Mouse (Mus musculus) megakaryocyte, embryonic 14.5 days (primary cell): ENCODE data around the gene Gm20716. TPM values are rescaled to one million over a fixed set of nuclear protein-coding genes. Genes with fewer than 3 reads are reported as not detected.
"Not testable (repeated sequence)": the region's sequence is repeated elsewhere in the genome, so short reads cannot be mapped to it uniquely, and the experiment has no call there.

Experiments used
- H3K27me3 ChIP-seq: replicated peaks from 2 replicates; pipeline ENCODE3; 2012; ENCODE audit warnings: inconsistent platforms
- H3K36me3 ChIP-seq: replicated peaks from 2 replicates; pipeline ENCODE3; 2012; ENCODE audit warnings: low read length, inconsistent platforms, mixed read lengths
- H3K4me1 ChIP-seq: 2 replicates; pipeline ENCODE4 v1.6.1; 2012; ENCODE audit warnings: inconsistent platforms
- H3K4me3 ChIP-seq: replicated peaks from 2 replicates; pipeline ENCODE3; 2012; ENCODE audit warnings: moderate library complexity, mild to moderate bottlenecking, inconsistent platforms
- H3K9me3 ChIP-seq: 2 replicates; pipeline ENCODE4 v1.6.1; 2012; ENCODE audit warnings: inconsistent platforms
- FLI1 ChIP-seq: IDR thresholded peaks from 2 replicates; pipeline ENCODE4 v1.6.1; 2012; ENCODE audit warnings: low read length, inconsistent platforms, mixed read lengths
- GATA1 ChIP-seq: IDR thresholded peaks from 3 replicates; pipeline ENCODE4 v1.6.1; 2012; ENCODE audit warnings: mixed read lengths, low read length, inconsistent platforms, borderline replicate concordance
- polyA plus RNA-seq: library from polyadenylated mRNA; stranded (reverse); fragments of >175 nt; gene quantifications from 2 replicates; pipeline ENCODE4 v1.2.3, GENCODE M21; 2012; ENCODE audit warnings: low replicate concordance; ENCODE audit not compliant: insufficient read depth

Gm20716 gene
- polyA plus RNA-seq, 1 experiment: not detected

DNA sequence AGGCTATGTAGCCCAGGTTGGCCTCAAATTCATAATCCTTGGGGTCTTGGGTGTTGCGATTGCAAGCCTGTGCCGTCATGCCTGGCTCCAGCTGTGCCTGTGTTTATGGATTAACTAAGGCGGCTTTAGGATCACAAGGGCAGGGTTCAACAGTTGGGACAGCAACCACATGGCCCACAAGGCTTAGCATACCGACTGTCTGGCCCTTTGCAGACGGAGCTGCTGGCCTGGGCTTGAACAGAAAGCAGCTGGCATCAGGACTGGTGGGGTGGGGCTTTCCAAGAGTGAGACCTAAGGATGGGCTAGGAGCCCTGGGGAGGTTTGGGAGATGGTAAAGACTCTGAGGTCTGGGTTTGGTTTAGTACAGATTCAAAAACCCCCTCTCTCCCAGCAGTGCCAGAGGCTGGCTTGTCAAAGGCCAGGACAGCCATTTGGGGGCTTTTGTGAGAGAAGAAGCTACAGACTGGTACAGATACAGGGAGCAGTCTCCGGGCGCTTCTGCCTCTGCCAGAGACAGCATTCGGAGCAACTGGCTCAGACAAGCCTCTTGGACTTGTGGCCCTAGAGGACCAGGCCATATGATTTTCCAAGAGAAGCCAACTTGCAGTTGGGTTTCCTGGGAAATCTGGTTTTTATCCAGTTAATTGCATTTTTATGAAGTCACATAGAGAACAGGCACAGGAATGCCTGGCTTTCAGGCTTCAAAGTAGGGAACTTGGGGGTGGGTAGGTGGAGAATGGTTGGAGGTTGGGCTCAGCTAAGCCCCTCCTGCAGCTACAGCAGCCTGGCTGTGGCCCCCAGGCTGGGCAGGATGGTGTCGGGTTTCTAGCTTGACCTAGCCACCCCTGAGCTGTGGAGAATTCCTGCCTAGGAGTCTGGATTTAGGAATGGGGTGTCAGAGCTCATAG lies 61.0 kb downstream of the Gm20716 start:
- peak overlapping the region; percentile 81 for H3K4me3 ChIP-seq
- TF ChIP-seq FLI1: no peak
- no peak for TF ChIP-seq GATA1
- peaks cover 18% of the 10 kb centered on the region for H3K36me3 ChIP-seq
- no peaks in the 10 kb centered on the region for H3K9me3 ChIP-seq
- peaks cover 24% of the 10 kb centered on the region for H3K27me3 ChIP-seq
- H3K4me1 ChIP-seq: peaks cover 33% of the 10 kb centered on the region

DNA sequence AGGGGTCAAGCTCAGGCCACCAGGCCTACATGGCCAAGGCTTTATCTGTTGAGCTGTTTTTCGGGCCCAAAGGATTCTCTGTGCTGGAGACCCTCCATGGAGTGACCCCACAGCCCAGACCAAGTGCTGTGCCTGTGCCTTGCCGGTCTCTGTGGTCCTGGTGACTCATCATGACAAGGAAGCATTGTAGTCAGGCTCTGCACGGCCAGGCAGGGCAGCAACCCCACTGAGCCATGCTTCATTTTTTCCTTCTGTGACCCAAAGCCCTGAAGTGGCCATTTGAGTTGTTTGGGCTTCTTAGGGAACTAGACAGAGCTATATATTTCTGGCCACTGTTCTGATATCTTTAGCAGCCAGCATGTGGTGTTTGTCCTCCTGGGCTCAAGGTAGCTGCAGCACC lies 62.4 kb downstream of the Gm20716 start:
- peaks cover 33% of the 10 kb centered on the region for H3K4me1 ChIP-seq
- H3K27me3 ChIP-seq: peaks cover 33% of the 10 kb centered on the region
- H3K4me3 ChIP-seq: peak overlapping the region; percentile 38
- peaks cover 6% of the 10 kb centered on the region for H3K36me3 ChIP-seq
- TF ChIP-seq GATA1 (no peak), FLI1 (no peak)
- H3K9me3 ChIP-seq: no peaks in the 10 kb centered on the region

DNA sequence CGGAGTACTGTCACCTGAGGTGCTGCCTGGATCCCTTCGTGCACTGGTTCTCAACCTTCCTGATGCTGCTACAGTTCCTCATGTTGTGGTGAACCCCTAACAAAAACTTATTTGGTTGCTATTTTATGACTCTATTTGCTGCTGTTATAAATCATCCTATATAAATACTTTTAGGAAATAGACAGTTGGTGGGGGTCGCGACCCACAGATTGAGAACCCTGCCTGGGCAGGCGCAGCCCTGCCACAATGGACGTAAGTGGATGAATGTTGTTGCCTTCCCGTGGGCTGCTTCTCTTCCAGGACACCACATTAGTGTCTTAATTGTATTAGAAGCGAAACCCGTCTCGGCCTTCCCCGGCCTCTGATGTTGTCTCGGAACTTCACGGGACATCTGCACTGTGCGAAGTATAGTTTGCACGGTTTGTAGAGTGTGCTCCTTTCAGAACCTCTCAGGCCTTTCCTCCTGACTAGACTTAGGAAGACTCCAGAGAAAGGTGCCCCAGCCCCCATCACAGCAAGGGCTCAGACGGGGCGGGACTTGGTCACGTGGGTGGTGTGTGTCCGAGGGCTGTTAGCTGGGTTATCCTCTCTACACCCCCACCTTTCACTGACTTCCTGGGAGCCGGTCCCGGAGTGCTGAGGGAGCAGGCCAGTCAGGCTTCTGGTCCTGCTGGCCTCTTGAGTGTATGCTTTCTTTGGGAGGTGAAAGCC lies 63.3 kb downstream of the Gm20716 start:
- TF ChIP-seq FLI1 (no peak), GATA1 (no peak)
- peaks cover 41% of the 10 kb centered on the region for H3K4me1 ChIP-seq

DNA sequence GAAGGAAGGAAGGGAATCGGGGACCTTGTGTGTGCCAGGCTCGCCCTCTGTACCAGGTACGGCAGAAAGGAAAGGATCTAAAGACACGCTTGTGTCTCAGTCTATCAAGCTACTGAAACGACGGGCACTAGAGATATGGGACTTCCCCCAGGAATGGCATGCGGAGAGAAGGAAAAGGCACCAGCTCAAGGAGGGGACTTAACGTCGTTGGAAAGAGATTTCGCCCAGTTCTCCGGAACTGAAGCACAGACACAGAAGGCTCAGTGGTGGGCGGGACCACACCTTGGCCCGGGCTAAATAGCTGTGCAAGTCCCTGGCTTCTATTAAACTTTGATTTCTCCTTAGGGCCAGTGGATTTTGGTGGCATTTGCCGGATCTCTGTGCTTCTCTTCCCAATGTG lies 68.2 kb downstream of the Gm20716 start:
- H3K4me3 ChIP-seq: peak overlapping the region; percentile 35
- no peaks in the 10 kb centered on the region for H3K36me3 ChIP-seq
- H3K9me3 ChIP-seq: no peaks in the 10 kb centered on the region
- H3K27me3 ChIP-seq: peaks cover 78% of the 10 kb centered on the region
- TF ChIP-seq GATA1: no peak
- TF ChIP-seq FLI1: no peak
- H3K4me1 ChIP-seq: peaks cover 48% of the 10 kb centered on the region

More for the DNA sequence above, 63.3 kb downstream of the Gm20716 start:
- no peak overlapping the region for H3K4me3 ChIP-seq
- no peaks in the 10 kb centered on the region for H3K9me3 ChIP-seq
- H3K36me3 ChIP-seq: no peaks in the 10 kb centered on the region
- H3K27me3 ChIP-seq: peaks cover 41% of the 10 kb centered on the region

DNA sequence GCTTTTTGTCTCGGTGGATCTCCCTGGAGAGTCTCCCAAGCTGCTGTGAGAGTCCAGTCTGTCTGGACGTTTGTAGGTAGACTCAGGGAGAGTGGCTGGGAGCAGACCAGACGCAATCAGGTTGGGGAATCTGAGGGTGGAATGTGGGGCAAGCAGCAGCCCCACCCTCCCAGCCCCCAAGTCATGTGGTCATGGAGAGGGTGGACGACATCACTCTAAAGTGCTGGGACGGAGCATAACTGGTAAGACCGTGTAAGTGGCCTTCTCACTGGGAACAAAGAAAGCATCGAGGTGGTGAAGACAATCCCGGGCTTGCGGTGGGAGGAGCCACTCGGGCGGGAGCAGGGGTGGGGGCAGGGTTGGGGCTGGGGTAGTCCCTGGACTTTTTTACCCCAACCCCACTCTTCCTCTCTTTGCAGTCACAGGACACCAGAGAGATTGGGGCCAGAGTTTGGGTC lies 68.6 kb downstream of the Gm20716 start:
- H3K36me3 ChIP-seq: no peaks in the 10 kb centered on the region

DNA sequence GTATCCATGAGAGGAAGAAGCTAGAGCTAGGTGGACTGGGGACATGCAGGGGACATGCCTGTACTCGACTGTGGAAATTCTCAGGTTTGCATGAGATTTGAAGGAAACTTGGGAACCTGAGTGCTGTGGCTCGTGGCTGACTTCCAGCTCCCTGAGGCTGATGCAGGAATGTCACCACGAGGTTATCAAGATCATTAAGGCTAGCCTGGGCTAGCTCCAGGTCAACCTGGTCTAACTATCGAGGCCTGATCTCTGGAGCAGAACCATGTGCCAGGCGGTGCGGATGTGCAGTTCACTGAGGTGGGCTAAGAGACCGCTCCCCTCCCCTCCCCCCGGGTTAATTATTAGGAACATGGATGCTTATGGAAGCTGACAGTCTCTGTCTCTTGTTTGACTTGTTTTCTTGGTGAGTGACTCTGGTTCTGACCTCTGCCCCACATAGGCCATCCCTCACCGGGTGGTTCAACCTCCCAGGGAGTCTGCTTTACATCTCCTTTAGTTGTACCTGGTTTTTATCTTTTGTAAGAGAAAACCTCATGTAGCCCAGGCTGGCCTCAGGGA lies 69.7 kb downstream of the Gm20716 start:
- TF ChIP-seq GATA1 (no peak), FLI1 (no peak)
- Histone ChIP-seq H3K4me3 (no peak overlapping the region), H3K4me1 (peaks cover 50% of the 10 kb centered on the region), H3K27me3 (peaks cover 76% of the 10 kb centered on the region), H3K9me3 (no peaks in the 10 kb centered on the region), H3K36me3 (no peaks in the 10 kb centered on the region)

More for the DNA sequence above, 68.6 kb downstream of the Gm20716 start:
- Histone ChIP-seq H3K9me3 (no peaks in the 10 kb centered on the region), H3K4me3 (peak overlapping the region; percentile 35), H3K27me3 (peaks cover 77% of the 10 kb centered on the region), H3K4me1 (peaks cover 47% of the 10 kb centered on the region)
- TF ChIP-seq GATA1 (no peak), FLI1 (no peak)

DNA sequence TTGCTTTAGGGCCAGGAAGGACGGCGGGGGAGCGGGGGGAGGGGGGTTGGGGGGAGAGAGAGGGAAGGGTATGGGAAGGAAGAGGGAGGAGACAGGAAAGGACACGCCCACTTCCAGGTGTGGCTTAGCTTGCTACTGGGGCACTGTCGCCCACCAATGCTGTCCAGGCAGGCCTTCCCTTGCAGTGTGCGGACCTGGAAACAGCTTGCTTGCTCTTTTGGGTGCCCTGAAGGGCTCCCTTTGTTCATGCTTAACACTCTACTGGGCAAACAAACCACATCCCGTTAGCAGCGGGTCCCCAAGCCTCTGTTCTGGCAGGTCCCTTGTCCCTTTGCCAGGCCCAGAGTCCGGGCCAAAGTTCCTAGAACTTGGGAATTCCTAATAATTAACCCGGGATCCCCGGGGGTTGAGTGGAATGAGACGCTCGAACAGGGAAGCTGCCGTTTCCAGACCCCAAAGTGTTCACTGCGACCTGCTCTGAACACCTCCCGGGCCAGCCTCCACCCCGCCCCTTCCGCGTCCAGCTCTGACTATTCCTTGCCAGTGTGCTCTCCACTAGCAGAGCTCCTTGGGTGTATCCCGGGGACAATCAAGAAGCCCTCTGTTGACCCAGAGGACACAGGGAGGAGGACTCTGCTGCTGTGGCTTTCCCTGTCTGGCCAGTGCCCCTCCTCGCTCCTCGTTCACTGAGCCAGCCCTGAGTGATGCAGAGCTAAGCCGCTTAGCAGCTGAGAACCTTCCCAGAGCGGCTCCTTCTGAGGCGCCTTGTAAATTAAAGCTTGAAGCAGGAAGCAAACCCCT lies 71.1 kb downstream of the Gm20716 start:
- Histone ChIP-seq H3K36me3 (no peaks in the 10 kb centered on the region), H3K27me3 (peaks cover 63% of the 10 kb centered on the region), H3K4me1 (peaks cover 64% of the 10 kb centered on the region), H3K9me3 (no peaks in the 10 kb centered on the region), H3K4me3 (peak overlapping the region; percentile 88)
- TF ChIP-seq GATA1 (no peak), FLI1 (no peak)

DNA sequence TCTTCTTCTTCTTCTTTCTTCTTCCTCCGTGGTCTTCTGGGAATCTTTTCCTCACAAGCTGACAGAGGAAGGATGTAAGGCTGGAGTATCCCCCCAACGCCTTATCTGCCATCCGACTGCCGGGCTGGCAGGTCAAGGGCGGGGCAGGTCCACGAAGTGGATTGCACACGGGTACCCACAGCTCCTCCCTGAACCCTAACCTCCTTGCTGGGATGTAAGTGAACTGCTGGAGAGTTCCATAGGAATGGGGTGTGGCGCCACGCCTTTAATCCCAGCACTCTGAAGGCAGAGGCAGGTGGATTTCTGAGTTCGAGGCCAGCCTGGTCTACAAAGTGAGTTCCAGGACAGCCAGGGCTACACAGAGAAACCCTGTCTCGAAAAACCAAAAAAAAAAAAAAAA lies 72.2 kb downstream of the Gm20716 start:
- H3K27me3 ChIP-seq: peaks cover 54% of the 10 kb centered on the region
- H3K36me3 ChIP-seq, H3K9me3 ChIP-seq, H3K4me3 ChIP-seq: not testable (repeated sequence)
- peaks cover 75% of the 10 kb centered on the region for H3K4me1 ChIP-seq

DNA sequence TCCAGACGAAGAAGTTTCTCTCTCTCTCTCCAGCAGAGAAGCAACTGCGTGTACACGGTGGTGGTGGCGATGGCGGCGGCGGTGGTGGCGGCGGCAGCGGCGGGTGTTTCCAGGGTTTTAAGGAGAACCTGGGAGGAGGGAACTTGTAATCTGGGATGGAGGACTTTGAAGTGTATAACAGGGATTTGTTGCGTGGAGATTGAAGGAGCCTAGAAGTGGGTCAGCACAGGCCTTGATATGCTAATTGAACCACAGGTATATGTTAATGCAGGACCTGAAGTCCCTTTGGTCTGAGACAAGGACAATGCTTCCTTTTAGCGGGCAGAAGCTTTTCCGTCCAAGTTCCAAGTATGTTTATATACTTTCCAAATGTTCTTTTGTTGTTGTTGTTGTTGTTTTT lies 73.8 kb downstream of the Gm20716 start:
- no peak overlapping the region for H3K4me3 ChIP-seq
- H3K36me3 ChIP-seq: no peaks in the 10 kb centered on the region
- no peak for TF ChIP-seq GATA1
- peaks cover 61% of the 10 kb centered on the region for H3K4me1 ChIP-seq
- no peaks in the 10 kb centered on the region for H3K9me3 ChIP-seq
- peaks cover 43% of the 10 kb centered on the region for H3K27me3 ChIP-seq

DNA sequence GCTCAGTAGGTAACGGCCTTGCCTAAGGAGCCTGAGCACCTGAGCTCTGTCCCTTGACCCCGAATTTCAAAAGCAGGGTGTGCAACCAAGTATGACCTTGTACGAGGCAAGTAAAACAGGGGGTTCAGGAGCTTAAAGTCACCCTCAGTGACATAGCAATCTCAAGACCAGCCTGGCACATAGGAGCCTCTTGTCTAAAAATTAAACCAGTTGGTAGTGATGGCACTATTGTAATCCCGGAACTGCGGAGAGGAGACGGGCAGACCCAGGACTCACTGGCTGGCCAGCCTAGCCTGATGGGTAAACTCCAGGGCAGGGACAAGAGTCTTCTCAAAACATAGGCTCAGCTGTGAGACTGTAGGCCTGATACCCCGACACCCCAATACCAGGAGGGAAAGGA lies 74.5 kb downstream of the Gm20716 start:
- no peak for TF ChIP-seq GATA1
- TF ChIP-seq FLI1: no peak
- H3K4me1 ChIP-seq: peaks cover 62% of the 10 kb centered on the region
- no peaks in the 10 kb centered on the region for H3K9me3 ChIP-seq
- H3K36me3 ChIP-seq: no peaks in the 10 kb centered on the region
- peaks cover 40% of the 10 kb centered on the region for H3K27me3 ChIP-seq
- no peak overlapping the region for H3K4me3 ChIP-seq
